Mouse (Mus musculus): ENCODE data around the gene Fam83d. TPM values are rescaled to one million over a fixed set of nuclear protein-coding genes. Genes with fewer than 3 reads are reported as not detected.
"Not testable (repeated sequence)": the region's sequence is repeated elsewhere in the genome, so short reads cannot be mapped to it uniquely, and the experiment has no call there.

Gene Fam83d
- polyA plus RNA-seq, 1 experiment from 2014 or later, result 32.5 TPM

GRCm38 (mm10) chr2:158733136-158733535 lies 34.8 kb upstream of the Fam83d start:
- H3K9me3 ChIP-seq (replicated peaks), result 0 out of 2 replicates have a peak, but pooled peaks cover 4% of the 10 kb centered on the region
- no peaks in the 10 kb centered on the region for H3K4me1 ChIP-seq
- H3K36me3 ChIP-seq, result no peaks in the 10 kb centered on the region
- H3K4me2 ChIP-seq (replicated peaks), result no peak overlapping the region
- no peak overlapping the region for H3K27ac ChIP-seq
- no peak for ATAC-seq (ENCODE audit: low FRiP score)
- no peaks in the 10 kb centered on the region; the same call in 1 of the 2 replicates for H3K27me3 ChIP-seq
- H3K9ac ChIP-seq, result no peak overlapping the region
- 76% methylated on average over 4 of the region's 4 CpGs for WGBS
- H3K4me3 ChIP-seq, result no peak overlapping the region

GRCm38 (mm10) chr2:158733914-158734313 lies 34.0 kb upstream of the Fam83d start:
- 90% methylated on average over 6 of the region's 6 CpGs for WGBS
- Histone ChIP-seq H3K4me2 (replicated peaks) (no peak overlapping the region), H3K4me1 (peaks cover 5% of the 10 kb centered on the region; the same call in 1 of the 2 replicates), H3K9me3 (replicated peaks) (0 out of 2 replicates have a peak, but pooled peaks cover 4% of the 10 kb centered on the region), H3K9ac (no peak overlapping the region), H3K27me3 (no peaks in the 10 kb centered on the region; the same call in 1 of the 2 replicates), H3K4me3 (no peak overlapping the region), H3K36me3 (no peaks in the 10 kb centered on the region), H3K27ac (no peak overlapping the region)
- no peak for ATAC-seq (ENCODE audit: low FRiP score)

DNA sequence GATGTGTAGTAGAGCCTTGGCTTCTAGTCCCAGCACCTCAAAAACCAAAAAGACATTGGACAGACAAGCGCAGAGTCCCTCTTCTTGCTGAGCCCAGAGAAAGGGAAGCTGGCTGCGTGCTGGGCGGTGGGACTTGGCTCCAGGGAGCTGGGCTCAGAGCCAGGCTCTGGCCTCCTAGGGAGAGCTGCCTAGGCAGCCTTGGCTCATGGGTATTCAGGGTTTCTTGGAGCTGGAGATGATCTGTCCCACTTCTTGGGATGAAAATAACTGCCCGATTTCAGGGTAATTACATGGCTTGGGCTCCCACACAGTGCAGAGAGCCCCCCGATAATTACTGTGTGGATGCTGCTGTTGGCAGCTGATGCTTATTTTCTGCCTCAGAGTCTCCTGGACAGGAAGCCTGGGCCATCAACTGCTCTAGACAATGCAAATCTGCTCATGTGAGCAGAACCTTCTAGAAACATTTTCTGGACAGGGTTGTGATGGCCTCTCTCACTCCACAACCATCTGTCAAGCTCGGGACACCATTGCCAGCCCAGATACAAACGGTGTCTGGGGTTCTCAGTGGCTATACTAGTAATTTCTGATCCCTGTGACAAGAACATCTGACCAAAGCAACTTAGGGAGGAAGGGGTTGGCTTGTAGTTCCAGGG lies 33.3 kb upstream of the Fam83d start:
- Histone ChIP-seq H3K27ac (no peak overlapping the region), H3K4me2 (replicated peaks) (no peak overlapping the region), H3K27me3 (no peaks in the 10 kb centered on the region; the same call in 1 of the 2 replicates), H3K36me3 (no peaks in the 10 kb centered on the region), H3K9me3 (replicated peaks) (0 out of 2 replicates have a peak, but pooled peaks cover 4% of the 10 kb centered on the region), H3K9ac (no peak overlapping the region), H3K4me1 (peaks cover 5% of the 10 kb centered on the region; the same call in 1 of the 2 replicates), H3K4me3 (no peak overlapping the region)
- WGBS, result 82% methylated on average over 7 of the region's 7 CpGs
- no peak for ATAC-seq (ENCODE audit: low FRiP score)

GRCm38 (mm10) chr2:158735340-158735739 lies 32.6 kb upstream of the Fam83d start:
- no peaks in the 10 kb centered on the region; the same call in 1 of the 2 replicates for H3K27me3 ChIP-seq
- 93% methylated on average over 8 of the region's 8 CpGs for WGBS

GRCm38 (mm10) chr2:158736247-158736646 lies 31.6 kb upstream of the Fam83d start:
- 84% methylated on average over 4 of the region's 4 CpGs for WGBS
- not testable (repeated sequence) for ATAC-seq (ENCODE audit: low FRiP score); H3K4me2 ChIP-seq (replicated peaks); H3K9me3 ChIP-seq (replicated peaks); H3K36me3 ChIP-seq; H3K9ac ChIP-seq; H3K27ac ChIP-seq; H3K27me3 ChIP-seq; H3K4me1 ChIP-seq; H3K4me3 ChIP-seq

More at GRCm38 (mm10) chr2:158735340-158735739, 32.6 kb upstream of the Fam83d start:
- no peaks in the 10 kb centered on the region for H3K36me3 ChIP-seq
- H3K4me3 ChIP-seq, result no peak overlapping the region
- no peak overlapping the region for H3K9ac ChIP-seq
- no peak for ATAC-seq (ENCODE audit: low FRiP score)
- H3K4me2 ChIP-seq (replicated peaks), result no peak overlapping the region
- peaks cover 5% of the 10 kb centered on the region; the same call in 1 of the 2 replicates for H3K4me1 ChIP-seq
- 0 out of 2 replicates have a peak, but pooled peaks cover 4% of the 10 kb centered on the region for H3K9me3 ChIP-seq (replicated peaks)
- no peak overlapping the region for H3K27ac ChIP-seq

DNA sequence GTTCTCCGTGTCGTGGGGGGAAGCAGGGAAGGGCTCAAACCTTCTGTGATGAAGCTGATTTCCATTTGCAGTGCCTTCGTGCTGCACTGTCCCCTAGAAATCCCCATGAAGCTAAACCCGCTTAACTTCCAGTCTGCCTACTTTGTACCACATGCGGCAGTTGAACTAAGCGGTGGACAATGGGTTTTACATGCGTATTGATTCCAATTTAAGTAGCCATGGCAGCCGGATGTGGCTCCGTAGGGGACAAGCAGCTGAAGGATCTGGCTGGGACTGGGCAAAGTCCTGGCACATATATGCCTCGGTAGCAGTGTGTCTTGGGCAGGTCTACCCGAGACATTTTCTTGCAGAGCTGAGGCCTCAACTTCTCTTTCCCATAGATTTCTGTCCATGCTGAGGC lies 29.3 kb upstream of the Fam83d start:
- WGBS, result 54% methylated on average over 11 of the region's 11 CpGs
- H3K27ac ChIP-seq, result no peak overlapping the region
- H3K36me3 ChIP-seq, result no peaks in the 10 kb centered on the region
- H3K27me3 ChIP-seq, result no peaks in the 10 kb centered on the region; the same call in 1 of the 2 replicates
- no peak overlapping the region for H3K4me3 ChIP-seq
- no peak overlapping the region for H3K9ac ChIP-seq
- peak; percentile 41; the same call in 1 of the 2 replicates for ATAC-seq (ENCODE audit: low FRiP score)
- peaks cover 9% of the 10 kb centered on the region for H3K4me1 ChIP-seq
- 0 out of 2 replicates have a peak overlapping the region, but pooled peaks have one; percentile 6 for H3K4me2 ChIP-seq (replicated peaks)
- H3K9me3 ChIP-seq (replicated peaks), result peaks cover 8% of the 10 kb centered on the region; the same call in 1 of the 2 replicates

DNA sequence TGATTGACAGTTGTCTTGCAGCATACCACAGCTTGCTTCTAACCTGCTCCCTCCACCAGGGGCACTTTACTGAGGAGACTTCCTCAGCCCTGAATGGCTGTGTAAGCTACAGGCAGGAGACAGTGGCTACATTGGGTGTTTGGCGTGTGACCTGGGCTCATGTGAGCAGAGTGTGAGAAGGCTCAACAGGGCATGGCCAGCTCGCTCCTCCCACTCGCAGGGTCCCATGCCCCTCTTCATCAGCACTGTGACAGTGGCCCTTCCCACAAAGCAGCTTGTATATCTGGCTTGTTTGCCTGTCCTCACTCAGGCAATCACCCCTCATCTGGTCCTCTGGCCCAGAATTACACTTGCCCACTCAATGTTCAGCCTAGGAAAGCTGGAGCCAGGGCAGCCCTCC lies 28.8 kb upstream of the Fam83d start:
- H3K4me1 ChIP-seq, result peaks cover 9% of the 10 kb centered on the region
- no peak overlapping the region for H3K4me3 ChIP-seq
- no peaks in the 10 kb centered on the region for H3K27me3 ChIP-seq
- ATAC-seq (ENCODE audit: low FRiP score), result no peak
- H3K9ac ChIP-seq, result no peak overlapping the region
- 75% methylated on average over 3 of the region's 3 CpGs for WGBS
- H3K9me3 ChIP-seq (replicated peaks), result peaks cover 8% of the 10 kb centered on the region; the same call in 1 of the 2 replicates
- H3K27ac ChIP-seq, result no peak overlapping the region
- no peaks in the 10 kb centered on the region for H3K36me3 ChIP-seq
- H3K4me2 ChIP-seq (replicated peaks), result no peak overlapping the region

GRCm38 (mm10) chr2:158741011-158741501 lies 26.8 kb upstream of the Fam83d start:
- H3K4me3 ChIP-seq, result no peak overlapping the region
- WGBS, result 35% methylated on average over 9 of the region's 9 CpGs
- H3K27me3 ChIP-seq, result no peaks in the 10 kb centered on the region
- no peaks in the 10 kb centered on the region for H3K36me3 ChIP-seq
- no peak overlapping the region for H3K9ac ChIP-seq
- peak; percentile 55 for ATAC-seq (ENCODE audit: low FRiP score)
- peaks cover 14% of the 10 kb centered on the region for H3K4me1 ChIP-seq
- H3K9me3 ChIP-seq (replicated peaks), result peaks cover 8% of the 10 kb centered on the region; the same call in 1 of the 2 replicates
- H3K27ac ChIP-seq, result no peak overlapping the region
- no peak overlapping the region for H3K4me2 ChIP-seq (replicated peaks)

- peaks cover 14% of the 10 kb centered on the region for H3K4me1 ChIP-seq
- H3K9ac ChIP-seq, result no peak overlapping the region
- H3K4me3 ChIP-seq, result no peak overlapping the region
- no peaks in the 10 kb centered on the region for H3K36me3 ChIP-seq
- no peak for ATAC-seq (ENCODE audit: low FRiP score)
- no peak overlapping the region for H3K27ac ChIP-seq
- no peak overlapping the region for H3K4me2 ChIP-seq (replicated peaks)
- H3K9me3 ChIP-seq (replicated peaks), result peaks cover 4% of the 10 kb centered on the region; the same call in 1 of the 2 replicates
- 0 out of 2 replicates have a peak, but pooled peaks cover 3% of the 10 kb centered on the region for H3K27me3 ChIP-seq
- WGBS, result 76% methylated on average over 5 of the region's 5 CpGs
Observed at GRCm38 (mm10) chr2:158742431-158742830, 25.5 kb upstream of the Fam83d start.

DNA sequence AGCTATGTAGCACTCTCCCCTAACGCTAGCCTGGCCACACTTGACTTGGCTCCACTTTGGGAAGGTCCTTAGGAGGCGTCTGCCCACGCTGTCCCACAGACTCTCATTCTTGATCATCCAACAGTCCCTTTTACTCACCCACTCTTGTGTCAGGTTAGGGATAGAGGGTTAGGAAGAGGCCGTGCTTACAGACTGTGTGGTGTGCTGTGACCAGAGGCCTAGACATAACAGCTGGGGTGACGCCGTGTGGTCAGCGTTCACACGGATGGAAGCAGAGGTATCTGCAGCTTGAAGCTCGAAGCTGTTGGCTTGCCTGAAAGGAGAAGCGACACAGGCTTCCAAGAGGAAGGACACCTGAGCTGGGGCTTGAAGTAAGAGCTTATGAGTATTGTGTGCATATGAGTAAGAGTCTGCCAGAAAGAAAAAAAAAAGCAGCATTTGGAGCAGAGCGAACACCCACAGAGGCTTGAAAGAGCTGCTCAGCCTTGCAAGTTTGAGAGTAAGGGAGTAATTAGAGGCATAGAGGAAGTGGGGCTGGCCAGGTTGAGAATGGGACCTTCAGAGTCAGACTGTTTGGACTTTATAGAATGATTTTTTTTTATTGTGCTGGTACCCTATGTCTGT lies 24.3 kb upstream of the Fam83d start:
- Histone ChIP-seq H3K27me3 (0 out of 2 replicates have a peak, but pooled peaks cover 3% of the 10 kb centered on the region), H3K27ac (no peak overlapping the region), H3K36me3 (no peaks in the 10 kb centered on the region), H3K9ac (no peak overlapping the region), H3K4me2 (replicated peaks) (no peak overlapping the region), H3K4me3 (no peak overlapping the region), H3K4me1 (peaks cover 10% of the 10 kb centered on the region), H3K9me3 (replicated peaks) (peaks cover 4% of the 10 kb centered on the region; the same call in 1 of the 2 replicates)
- no peak for ATAC-seq (ENCODE audit: low FRiP score)
- WGBS, result 93% methylated on average over 11 of the region's 11 CpGs

GRCm38 (mm10) chr2:158745049-158745482 lies 22.8 kb upstream of the Fam83d start:
- H3K27ac ChIP-seq, result no peak overlapping the region
- 0 out of 2 replicates have a peak, but pooled peaks cover 3% of the 10 kb centered on the region for H3K27me3 ChIP-seq
- no peak overlapping the region for H3K4me3 ChIP-seq
- H3K36me3 ChIP-seq, result no peaks in the 10 kb centered on the region
- ATAC-seq (ENCODE audit: low FRiP score), result no peak
- peaks cover 4% of the 10 kb centered on the region; the same call in 1 of the 2 replicates for H3K9me3 ChIP-seq (replicated peaks)
- peaks cover 9% of the 10 kb centered on the region for H3K4me1 ChIP-seq
- H3K9ac ChIP-seq, result no peak overlapping the region
- H3K4me2 ChIP-seq (replicated peaks), result no peak overlapping the region
- WGBS, result 28% methylated on average over 2 of the region's 2 CpGs

GRCm38 (mm10) chr2:158746164-158746563 lies 21.7 kb upstream of the Fam83d start:
- Histone ChIP-seq H3K9ac (no peak overlapping the region), H3K36me3 (no peaks in the 10 kb centered on the region), H3K9me3 (replicated peaks) (peaks cover 4% of the 10 kb centered on the region; the same call in 1 of the 2 replicates), H3K4me3 (no peak overlapping the region), H3K4me2 (replicated peaks) (no peak overlapping the region), H3K27ac (no peak overlapping the region), H3K27me3 (0 out of 2 replicates have a peak, but pooled peaks cover 3% of the 10 kb centered on the region), H3K4me1 (peaks cover 9% of the 10 kb centered on the region)
- 79% methylated on average over 11 of the region's 11 CpGs for WGBS
- ATAC-seq (ENCODE audit: low FRiP score), result no peak

Data from hindbrain, embryonic 12.5 days (tissue).